Mouse (Mus musculus) CH12F3 (cell line): ENCODE measurements around the gene Ptpru.
"Not testable (repeated sequence)": the region's sequence is repeated elsewhere in the genome, so short reads cannot be mapped to it uniquely, and the experiment has no call there.

Experiments used
- in situ Hi-C: fragments of 300-500 bp; cut with MboI; formaldehyde crosslinking; loops from 2 replicates; pipeline ENCODE4 v1.14.3; 2020; ENCODE audit warnings: low sequenced_read_pairs

The Ptpru gene

DNA sequence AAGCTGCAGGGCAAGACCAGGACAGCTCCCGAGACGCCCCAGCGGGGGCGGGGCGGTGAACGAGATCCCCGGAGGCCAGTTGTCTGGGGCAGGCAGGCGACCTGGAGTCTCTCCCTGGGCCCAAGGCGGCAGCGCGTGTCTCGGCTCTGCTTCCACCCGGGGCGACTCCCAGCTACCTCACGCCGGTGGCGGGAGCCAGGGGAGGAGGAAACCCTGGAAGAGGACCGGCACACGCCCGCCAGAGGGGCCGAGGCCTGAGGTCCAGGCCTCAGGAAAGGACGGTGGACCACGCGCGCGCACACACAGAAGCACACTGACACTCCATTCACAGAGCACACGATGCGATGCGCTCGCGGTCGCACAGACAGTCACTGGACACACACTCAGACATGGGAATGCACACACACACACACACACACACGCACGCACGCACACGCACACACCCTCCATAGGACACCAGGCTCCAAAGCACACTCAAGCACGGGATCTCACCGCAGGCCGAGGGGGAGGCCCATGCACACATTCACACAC, 1.7 kb downstream of the Ptpru start:
- in situ Hi-C loops: loop anchor here (10.0 to 25.0 kb wide), 4 partner anchors 52 to 874 kb away; no protein-coding TSS in a partner anchor

DNA sequence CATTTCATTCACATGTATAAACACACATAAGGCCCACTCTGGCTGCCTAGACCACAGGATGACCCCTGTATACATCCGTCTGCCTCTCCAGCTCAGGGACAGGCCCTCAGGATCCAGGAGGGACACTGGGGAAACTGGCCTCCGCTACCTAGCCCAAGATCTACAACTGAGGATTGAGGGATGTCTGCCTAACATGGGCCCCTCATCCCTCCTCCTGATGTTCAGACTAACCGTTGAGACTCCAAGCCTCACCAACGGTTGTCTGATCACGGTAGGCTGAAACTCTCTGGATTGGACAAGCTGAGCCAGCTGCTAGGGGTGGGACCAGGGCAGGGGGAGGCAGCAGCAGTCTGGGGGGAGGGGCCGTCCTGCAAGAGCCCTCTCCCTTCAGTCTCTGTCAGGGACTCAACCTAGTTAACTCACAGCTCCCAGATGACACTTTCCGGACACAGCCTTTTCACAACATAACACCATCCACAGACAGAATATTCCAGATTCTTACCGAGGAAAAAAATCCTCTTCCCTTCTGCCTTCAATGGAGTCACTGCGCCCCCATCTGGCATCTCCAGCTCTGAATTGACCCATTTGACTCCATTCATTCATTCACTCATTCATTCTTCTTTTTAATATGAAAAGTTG, 4.0 kb downstream of the Ptpru start:
- in situ Hi-C loops: loop anchor here (10.0 to 25.0 kb wide), 4 partner anchors 49 to 872 kb away; no protein-coding TSS in a partner anchor

DNA sequence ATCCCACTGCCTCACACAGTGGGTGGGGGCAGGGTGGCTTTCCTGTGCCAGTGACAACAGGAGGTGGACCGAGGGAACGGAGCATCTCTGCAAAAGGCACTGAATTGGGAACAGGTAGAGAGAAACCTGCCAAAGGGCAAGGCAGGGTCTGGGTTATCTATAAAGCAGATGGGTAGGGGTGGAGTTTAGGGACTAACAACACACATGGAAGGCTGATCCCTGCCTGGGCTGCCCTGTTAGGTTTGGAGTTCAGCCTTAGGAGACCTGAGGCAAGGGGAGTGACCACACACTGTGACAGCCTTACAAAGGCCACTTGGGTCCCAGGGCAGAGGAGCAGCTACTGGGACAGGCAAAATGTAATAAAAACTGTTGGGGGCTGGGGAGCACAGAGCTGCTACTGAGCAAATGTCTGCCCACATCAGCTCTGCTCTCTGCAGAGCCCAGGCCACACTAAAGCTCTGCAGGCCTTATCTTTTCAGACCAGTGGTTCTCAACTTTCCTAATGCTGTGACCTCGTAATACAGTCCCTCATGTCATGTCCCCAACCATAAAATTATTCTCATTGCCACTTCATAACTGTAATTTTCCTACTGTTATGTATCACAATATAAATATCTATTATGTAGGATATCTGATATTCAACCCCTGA, 5.2 kb downstream of the Ptpru start:
- in situ Hi-C loops: loop anchor here (10.0 to 25.0 kb wide), 4 partner anchors 48 to 871 kb away; no protein-coding TSS in a partner anchor

DNA sequence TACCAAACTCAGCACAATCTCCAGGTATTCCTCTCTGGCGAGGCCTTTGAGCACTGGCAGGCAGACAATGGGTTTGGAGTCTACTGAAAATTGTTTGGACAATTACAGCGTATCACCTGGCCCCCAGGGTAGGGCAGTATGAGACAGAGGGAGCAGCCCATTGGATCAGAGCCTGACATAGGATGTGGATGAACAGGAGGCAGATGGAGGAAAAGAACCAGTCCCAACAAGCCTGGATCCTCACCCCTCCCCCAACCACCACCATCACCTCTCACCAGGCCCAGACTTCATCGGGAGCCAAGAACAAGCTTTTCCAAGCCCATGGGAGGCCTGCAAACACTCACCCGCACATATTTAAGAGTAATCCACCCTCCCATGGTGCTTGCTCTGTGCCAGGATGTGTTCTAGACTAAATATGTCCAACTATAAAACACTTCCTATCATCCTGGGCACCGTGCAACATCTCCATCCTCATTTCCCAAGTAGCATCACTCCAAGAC, 6.5 kb downstream of the Ptpru start:
- in situ Hi-C loops: loop anchor here (10.0 to 25.0 kb wide), 4 partner anchors 47 to 869 kb away; no protein-coding TSS in a partner anchor

DNA sequence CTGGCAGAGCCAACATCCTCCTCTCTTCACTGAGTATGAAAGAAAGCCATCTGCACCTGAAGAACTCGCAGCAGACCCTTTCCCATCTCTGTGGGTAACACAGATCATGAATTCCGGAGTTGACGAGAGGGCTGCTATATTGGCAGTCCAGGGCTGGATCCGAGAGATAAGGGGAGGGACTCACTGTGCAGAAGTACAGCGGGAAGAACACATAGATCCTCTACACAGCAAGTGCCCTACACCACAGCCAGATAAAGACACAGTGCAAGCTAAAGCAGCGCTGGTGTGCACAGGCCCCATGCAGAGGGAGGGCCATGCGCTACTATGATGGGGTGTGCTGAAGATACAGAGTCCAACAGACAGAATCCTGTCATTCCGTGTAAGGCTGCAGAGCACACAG, 9.0 kb downstream of the Ptpru start:
- in situ Hi-C loops: loop anchor here (25.0 kb wide), 2 partner anchors 567 to 867 kb away; no protein-coding TSS in a partner anchor

DNA sequence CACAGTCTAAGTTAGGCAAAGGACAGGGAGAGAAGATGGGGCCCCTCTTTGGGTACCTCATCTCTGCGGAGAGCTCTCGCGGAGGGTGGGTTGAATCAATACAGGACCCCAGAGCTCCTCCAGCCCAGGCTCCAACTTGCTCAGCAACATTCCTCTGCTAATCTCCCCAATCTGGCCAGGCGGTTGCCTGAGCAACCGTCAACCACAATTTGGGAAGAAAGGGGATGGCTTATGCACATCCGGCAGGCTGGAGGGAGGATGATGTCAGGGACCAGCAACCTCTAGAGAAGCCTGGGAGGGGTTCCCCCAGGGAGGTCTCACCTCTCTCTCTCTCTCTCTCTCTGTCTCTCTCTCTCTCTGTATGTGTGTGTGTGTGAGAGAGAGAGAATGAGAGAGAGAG, 11.2 kb downstream of the Ptpru start:
- in situ Hi-C loops: loop anchor here (25.0 kb wide), 2 partner anchors 565 to 865 kb away; no protein-coding TSS in a partner anchor

DNA sequence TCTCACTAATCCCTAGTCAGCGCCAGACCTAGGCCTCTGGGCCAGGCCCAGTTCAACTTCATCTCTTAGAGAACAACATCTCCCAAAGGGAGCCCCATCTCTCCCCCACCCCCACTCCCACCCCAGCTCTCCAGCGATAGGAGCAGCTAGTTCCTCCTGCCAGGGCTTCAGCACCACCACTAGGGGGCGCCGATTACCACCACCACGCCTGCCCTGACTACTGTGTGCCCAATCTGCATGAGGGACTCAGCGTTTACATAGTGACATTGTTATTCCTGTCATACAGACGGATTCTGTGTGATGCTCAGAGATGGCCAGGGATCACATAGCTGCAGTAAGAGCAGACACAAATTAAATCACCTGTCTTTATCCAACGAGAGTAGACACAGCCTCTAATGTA, 12.3 kb downstream of the Ptpru start:
- in situ Hi-C loops: loop anchor here (25.0 kb wide), 2 partner anchors 564 to 864 kb away; no protein-coding TSS in a partner anchor

DNA sequence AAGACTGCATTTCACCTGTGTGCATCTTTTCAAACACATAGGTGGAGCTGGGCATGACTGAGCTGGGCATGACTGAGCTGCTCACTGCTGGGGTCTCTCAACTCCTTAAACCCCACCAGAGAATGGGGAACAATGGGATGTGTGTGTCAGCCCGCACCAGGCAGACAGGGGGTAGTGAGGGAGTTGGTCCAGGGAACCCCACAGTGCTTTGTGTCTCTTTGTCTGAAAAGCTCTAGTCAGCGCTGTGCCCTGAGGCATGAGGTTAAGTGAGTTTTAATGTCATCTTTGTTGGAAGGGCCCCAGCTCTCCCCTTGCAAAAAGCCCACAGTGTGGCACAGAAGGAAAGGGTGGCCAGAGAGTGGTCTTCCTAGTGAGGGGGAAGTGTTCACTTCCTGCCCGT, 13.1 kb downstream of the Ptpru start:
- in situ Hi-C loops: loop anchor here (25.0 kb wide), 2 partner anchors 563 to 863 kb away; no protein-coding TSS in a partner anchor

DNA sequence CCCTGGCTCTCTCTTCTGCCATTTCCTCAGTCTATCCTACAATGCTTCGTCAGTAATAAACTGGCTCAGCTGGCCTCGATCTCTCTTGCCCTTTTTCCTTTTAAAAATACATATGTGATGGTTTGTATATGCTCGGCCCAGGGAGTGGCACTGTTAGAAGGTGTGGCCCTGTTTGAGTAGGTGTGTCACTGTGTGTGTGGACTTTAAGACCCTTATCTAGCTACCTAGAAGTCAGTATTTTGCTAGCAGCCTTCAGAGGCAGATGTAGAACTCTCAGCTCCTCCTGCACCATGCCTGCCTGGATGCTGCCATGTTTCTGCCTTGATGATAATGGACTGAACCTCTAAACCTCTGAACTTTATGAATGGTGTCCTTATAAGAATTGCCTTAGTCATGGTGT, 15.5 kb downstream of the Ptpru start:
- in situ Hi-C loops: no loop called here

DNA sequence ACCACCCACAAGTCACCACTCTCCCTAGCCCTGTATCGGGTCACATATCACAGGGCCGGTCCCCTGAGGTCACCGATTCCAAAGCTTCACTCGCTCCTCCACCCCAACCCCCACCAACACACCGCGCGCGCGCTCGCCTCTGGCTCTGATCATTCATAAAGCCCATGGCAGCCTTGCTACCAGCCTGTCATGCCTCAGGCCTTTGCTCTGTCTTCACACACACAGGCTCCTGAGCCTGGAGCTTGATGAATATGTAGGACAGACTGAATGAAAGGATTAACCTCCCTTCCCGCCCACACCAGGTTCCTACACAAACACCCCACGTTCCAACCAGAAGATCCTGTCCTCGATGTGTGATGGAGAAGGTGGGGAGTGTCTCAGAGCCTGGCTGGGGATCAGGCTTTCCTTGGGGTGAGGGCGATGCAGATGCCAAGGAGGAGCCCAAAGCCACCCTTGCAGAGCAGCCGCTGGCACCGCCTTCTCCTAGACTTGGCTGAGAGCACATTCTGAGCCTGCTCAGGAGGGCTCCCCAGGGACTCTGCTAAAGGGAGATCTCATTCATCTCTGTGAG, 16.8 kb downstream of the Ptpru start:
- in situ Hi-C loops: no loop called here

DNA sequence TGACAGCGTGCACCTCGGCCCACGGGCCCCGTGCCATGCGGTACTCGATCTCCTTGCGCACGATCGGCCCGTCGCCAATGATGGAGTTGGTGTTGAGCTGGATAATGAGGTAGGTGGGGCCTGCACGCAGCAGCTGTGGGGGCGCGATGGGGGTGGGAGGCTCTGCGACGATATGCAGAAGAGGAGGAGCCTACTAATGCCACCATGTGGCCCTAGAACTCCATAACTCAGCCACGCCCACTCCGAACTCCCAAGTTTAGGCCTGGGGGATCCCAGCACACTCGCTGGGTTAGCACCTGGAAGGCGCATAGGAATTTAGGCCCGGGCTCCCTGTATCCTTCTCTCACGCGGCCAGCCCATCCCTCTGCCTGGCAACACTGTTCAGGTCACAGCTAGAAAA, 19.2 kb downstream of the Ptpru start:
- in situ Hi-C loops: no loop called here

DNA sequence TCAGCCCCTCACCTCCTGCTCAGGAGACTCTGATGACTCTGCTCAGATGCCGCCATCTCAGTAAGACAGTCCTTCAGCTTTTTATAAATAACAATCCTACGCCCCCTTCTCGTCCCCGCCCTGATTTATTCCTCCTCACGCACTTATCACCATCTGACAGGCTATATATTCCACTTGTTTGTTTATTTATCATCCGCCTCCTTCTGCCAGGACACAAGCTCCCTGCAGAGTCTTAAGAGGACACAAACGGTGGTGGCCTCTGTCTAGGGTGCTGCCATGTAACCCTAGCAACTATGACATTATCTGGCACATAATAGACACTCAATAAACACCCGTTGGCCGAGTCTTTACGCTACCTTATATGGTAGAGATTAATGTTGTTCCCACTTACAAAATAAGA, 22.3 kb downstream of the Ptpru start:
- in situ Hi-C loops: no loop called here

DNA sequence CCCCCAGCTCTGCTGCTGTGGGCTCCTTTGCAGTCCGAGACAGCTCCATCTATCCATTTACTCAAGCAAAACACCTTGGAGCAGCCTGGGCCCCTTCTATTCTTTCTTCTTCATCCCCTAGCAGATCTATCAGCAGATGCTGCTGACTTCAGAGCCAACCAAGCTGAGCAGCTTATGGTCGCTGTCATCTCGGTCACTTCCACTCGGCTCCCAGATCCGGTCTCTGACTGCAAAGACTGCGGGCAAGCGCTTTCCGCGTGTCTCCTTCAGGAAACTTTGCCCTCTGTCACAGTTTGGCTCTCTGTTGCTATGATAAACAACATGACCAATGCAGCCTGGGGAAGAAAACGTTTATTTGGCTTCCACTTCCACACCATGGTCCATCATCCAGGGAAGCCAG, 23.2 kb downstream of the Ptpru start:
- in situ Hi-C loops: no loop called here

DNA sequence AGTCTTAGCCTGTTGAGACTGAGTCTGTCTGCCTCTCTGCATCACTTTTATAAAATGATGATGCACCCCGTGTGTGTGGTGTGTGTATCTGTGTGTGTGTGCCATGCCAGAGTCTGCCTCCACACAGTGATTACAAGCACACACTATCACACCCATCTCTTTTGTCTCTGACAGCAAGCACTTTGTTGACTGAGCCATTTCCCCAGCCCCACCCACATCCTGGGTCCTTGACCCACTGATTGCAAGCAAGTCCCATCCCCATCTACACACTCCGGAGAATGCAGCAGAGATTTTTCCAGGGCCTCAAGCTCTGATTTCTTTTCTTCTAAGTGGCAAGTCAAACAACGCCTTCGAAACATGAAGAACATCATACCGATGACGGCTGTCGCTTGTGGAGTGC, 24.3 kb downstream of the Ptpru start:
- in situ Hi-C loops: no loop called here

DNA sequence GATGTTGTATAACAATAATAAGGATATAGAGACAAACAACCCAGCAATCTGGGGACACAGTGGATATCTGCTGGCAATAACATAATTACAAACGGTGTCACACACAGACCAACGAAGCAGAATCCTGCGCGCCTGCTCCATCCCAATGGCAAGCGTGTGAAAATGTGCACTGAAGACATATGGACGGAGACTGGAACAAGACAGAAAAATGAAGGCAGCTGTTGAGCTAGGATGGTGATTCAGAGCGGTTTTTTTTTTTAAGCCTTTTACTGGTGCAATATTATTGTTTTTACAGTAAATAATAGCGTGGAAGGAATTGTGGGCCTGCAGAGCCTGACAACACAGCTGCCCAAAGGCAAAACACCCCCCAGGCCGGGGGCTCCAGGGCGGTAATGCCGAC, 25.6 kb downstream of the Ptpru start:
- in situ Hi-C loops: no loop called here

DNA sequence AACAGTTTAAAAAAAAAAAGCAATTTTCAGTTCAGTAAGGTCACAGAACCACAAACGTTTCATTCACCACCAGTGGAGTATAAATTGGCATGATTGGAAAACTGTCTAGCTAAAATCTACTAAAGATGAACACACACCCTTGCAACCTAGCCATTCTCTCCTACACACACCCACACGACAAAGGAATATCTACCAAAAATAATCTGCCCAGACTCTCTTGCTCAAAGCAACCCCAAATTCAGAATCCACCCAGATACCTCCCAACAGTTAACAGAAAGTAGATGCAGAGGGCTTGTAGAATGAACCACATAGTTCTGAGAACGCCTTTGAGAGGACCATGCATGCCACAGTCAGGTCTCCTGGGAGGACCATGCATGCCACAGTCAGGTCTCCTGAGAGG, 32.8 kb downstream of the Ptpru start:
- in situ Hi-C loops: no loop called here

DNA sequence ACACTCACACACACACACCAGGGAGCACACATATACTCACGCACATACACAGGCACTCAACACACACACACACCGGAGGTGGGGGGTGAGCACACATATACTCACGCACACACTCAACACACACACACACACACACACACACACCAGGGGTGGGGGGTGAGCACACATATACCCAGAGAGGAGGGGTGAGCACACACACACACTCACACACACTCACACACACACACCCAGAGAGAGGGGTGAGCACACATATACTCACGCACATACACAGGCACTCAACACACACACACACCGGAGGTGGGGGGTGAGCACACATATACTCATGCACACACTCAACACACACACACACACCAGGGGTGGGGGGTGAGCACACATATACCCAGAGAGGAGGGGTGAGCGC, 33.4 kb downstream of the Ptpru start:
- in situ Hi-C loops: not testable (repeated sequence)

DNA sequence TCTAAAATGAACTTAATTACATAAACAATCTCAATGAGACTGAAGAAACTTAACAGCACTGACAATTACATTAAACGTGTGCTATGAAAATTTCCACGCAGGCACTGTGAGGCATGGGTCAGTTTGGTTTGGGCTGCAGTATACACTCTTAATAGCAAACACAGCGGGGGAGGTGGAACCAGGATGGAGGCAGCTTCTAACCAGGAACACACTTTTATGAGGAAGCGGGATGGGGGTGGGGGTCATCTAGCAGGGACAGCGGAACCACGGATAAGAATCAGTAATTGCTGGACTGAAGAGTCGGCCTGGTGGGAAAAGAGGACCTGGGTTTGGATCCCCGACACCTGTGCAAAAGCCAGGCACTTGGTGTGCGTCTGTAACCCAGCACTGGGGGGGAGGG, 34.2 kb downstream of the Ptpru start:
- in situ Hi-C loops: no loop called here

DNA sequence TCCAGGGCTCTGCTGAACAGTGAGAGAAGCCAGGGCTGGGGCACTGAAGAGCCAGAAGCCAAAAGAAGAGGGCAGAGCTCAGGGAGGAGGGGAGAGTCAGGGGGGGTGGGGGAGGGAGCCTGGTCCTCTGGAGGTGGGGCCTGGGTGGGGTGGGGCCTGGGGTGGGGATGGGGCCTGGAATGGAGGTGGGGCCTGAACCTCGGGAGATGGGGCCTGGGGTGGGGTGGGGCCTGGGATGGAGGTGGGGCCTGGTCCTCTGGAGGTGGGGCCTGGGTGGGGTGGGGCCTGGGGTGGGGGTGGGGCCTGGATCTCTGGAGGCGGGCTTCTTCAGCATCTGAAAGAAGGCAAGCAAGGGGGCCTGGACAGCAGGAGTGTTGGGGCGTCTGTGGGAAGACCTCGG, 39.1 kb downstream of the Ptpru start:
- in situ Hi-C loops: no loop called here

DNA sequence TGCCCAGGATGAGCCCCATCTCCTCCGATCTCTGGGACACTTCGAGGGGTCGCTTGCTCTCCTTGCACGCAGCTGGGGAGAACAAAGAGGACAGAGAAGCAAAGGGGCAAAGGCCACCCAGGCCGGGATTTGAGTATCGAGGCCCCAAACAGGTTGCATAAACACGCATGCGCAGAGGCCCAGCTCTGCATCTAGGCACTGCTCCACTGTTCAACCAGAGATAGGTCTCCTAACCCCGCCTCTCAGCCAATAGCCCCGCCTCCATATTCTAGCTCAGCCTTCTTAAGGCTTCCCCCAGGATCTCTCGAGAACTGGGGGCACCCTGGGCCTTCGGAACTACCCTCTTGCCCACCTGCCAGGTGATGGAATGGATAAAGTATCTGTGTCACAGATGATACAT, 40.2 kb downstream of the Ptpru start:
- in situ Hi-C loops: no loop called here

DNA sequence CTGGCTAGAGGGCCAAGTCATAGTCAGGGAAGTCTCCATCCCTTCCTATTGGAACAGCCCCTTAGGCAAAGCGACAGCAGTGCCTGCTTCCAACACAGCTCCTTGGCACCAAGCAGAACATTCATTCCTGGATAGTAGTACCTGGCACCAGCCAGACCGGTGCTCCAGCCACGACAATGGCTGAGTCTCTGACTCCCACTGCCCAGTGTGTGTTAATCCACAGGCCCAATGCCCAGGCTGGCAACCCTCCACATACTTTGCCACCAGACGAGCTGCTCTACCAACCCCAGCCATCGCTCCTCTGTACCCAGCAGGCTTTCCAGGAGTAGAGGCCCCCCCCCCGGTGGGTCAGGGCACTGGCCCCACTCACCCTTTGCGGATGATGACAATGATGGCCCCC, 40.6 kb downstream of the Ptpru start:
- in situ Hi-C loops: no loop called here
